Mouse (Mus musculus) G1E (cell line): Measurements from ENCODE around the gene Cited2. TPM values are rescaled to one million over a fixed set of nuclear protein-coding genes. Genes with fewer than 3 reads are reported as not detected.

Experiments used
- ATAC-seq: 2 replicates; pipeline ENCODE4 v1.8.0; 2016; ENCODE audit warnings: mild to moderate bottlenecking; ENCODE audit not compliant: insufficient number of reproducible peaks, poor library complexity, low FRiP score, severe bottlenecking; ENCODE audit errors: extremely low read depth
- DNase-seq: peaks from one replicate; pipeline ENCODE4 v3.0.0; 2012; ENCODE audit warnings: low spot score
- H3K27me3 ChIP-seq: 2 replicates; pipeline ENCODE4 v1.6.1; 2012; ENCODE audit warnings: mild to moderate bottlenecking, low read length, inconsistent platforms; ENCODE audit not compliant: insufficient read depth
- H3K36me3 ChIP-seq: replicated peaks from 2 replicates; pipeline ENCODE3; 2012; ENCODE audit warnings: mild to moderate bottlenecking, inconsistent platforms
- H3K4me1 ChIP-seq: 2 replicates; pipeline ENCODE4 v1.6.1; 2012; ENCODE audit warnings: low read depth, low read length, inconsistent platforms, mixed read lengths; ENCODE audit not compliant: insufficient read depth
- H3K4me3 ChIP-seq: 2 replicates; pipeline ENCODE4 v1.5.1; 2012; ENCODE audit warnings: low read depth, mild to moderate bottlenecking, inconsistent platforms, low read length, moderate library complexity, mixed read lengths
- H3K9me3 ChIP-seq: replicated peaks from 2 replicates; pipeline ENCODE4 v1.6.1; 2012; ENCODE audit warnings: inconsistent platforms
- CTCF ChIP-seq: IDR thresholded peaks from 2 replicates; pipeline ENCODE4 v1.5.1; 2012; ENCODE audit warnings: low read depth, low read length, inconsistent platforms, mixed read lengths
- GATA1 ChIP-seq: IDR thresholded peaks from 2 replicates; pipeline ENCODE4 v1.6.1; 2012; ENCODE audit warnings: borderline replicate concordance, low read length, inconsistent platforms, mixed read lengths
- GATA2 ChIP-seq: IDR thresholded peaks from 2 replicates; pipeline ENCODE4 v1.6.1; 2012; ENCODE audit warnings: low read depth, low read length, inconsistent platforms, borderline replicate concordance
- POLR2AphosphoS5 ChIP-seq: IDR thresholded peaks from 2 replicates; pipeline ENCODE4 v1.6.1; 2012; ENCODE audit warnings: low read depth, low read length, inconsistent platforms; ENCODE audit not compliant: insufficient replicate concordance
- TAL1 ChIP-seq: conservative IDR thresholded peaks from 2 replicates; pipeline ENCODE4 v1.6.1; 2012; ENCODE audit warnings: low read depth, low read length, inconsistent platforms, mixed read lengths
- polyA plus RNA-seq: library from polyadenylated mRNA; stranded (reverse); fragments of >175 nt; gene quantifications from 2 replicates; pipeline ENCODE4 v1.2.3, GENCODE M21; 2012
- total RNA-seq, 2 experiments: library from RNA; stranded (forward) in 1 of 2; stranded (reverse) in 1 of 2; fragments of 200-1000 nt in 1 of 2; fragments of >200 nt in 1 of 2; fragmentation: Nextera tagmentation in 1 of 2; gene quantifications; 2 replicates each; pipeline ENCODE4 v1.2.3; 2014 to 2017

Cited2 gene
- total and polyA plus RNA-seq, 3 experiments, result 26.8 to 273 (median 231) TPM

- Histone ChIP-seq H3K9me3 (no peaks in the 10 kb centered on the region), H3K4me3 (no peak overlapping the region), H3K36me3 (no peaks in the 10 kb centered on the region), H3K4me1 (peaks cover 7% of the 10 kb centered on the region; the same call in 1 of the 2 replicates), H3K27me3 (peaks cover 2% of the 10 kb centered on the region; the same call in 1 of the 2 replicates)
- ATAC-seq (no peak), DNase-seq (no peak)
- TF ChIP-seq GATA2, result no peak
- TF ChIP-seq TAL1, result no peak
- no peak for TF ChIP-seq POLR2AphosphoS5
- no peak for TF ChIP-seq CTCF
- TF ChIP-seq GATA1, result no peak
Measured at GRCm38 (mm10) chr10:17705466-17705973, 17.5 kb upstream of the Cited2 start.

- TF ChIP-seq CTCF (no peak), TAL1 (no peak), GATA1 (no peak), POLR2AphosphoS5 (no peak), GATA2 (no peak)
- ATAC-seq (no peak), DNase-seq (no peak)
- no peaks in the 10 kb centered on the region for H3K27me3 ChIP-seq
- H3K4me1 ChIP-seq, result peaks cover 2% of the 10 kb centered on the region; the same call in 1 of the 2 replicates
- no peak overlapping the region for H3K4me3 ChIP-seq
- no peaks in the 10 kb centered on the region for H3K36me3 ChIP-seq
- H3K9me3 ChIP-seq, result no peaks in the 10 kb centered on the region
Measured at GRCm38 (mm10) chr10:17710753-17711152, 12.3 kb upstream of the Cited2 start.

GRCm38 (mm10) chr10:17719009-17719570 is 3.9 kb upstream of the Cited2 start:
- H3K27me3 ChIP-seq, result no peaks in the 10 kb centered on the region
- no peak for DNase-seq
- H3K4me1 ChIP-seq, result peaks cover 44% of the 10 kb centered on the region
- TF ChIP-seq TAL1, result no peak
- no peak for TF ChIP-seq POLR2AphosphoS5
- TF ChIP-seq CTCF, result no peak
- TF ChIP-seq GATA2, result no peak
- TF ChIP-seq GATA1, result no peak
- no peak for ATAC-seq
- H3K36me3 ChIP-seq, result peaks cover 5% of the 10 kb centered on the region
- no peak overlapping the region for H3K4me3 ChIP-seq
- H3K9me3 ChIP-seq, result no peaks in the 10 kb centered on the region

GRCm38 (mm10) chr10:17719646-17720045 is 3.4 kb upstream of the Cited2 start:
- no peak for ATAC-seq
- Histone ChIP-seq H3K36me3 (peaks cover 10% of the 10 kb centered on the region), H3K4me3 (no peak overlapping the region), H3K4me1 (peaks cover 47% of the 10 kb centered on the region), H3K27me3 (no peaks in the 10 kb centered on the region), H3K9me3 (no peaks in the 10 kb centered on the region)
- DNase-seq, result no peak
- TF ChIP-seq GATA1 (no peak), POLR2AphosphoS5 (no peak), GATA2 (no peak), TAL1 (no peak), CTCF (no peak)

- no peak for TF ChIP-seq CTCF
- TF ChIP-seq TAL1, result no peak
- TF ChIP-seq GATA1, result no peak
- TF ChIP-seq POLR2AphosphoS5, result no peak
- TF ChIP-seq GATA2, result no peak
- peaks cover 13% of the 10 kb centered on the region for H3K36me3 ChIP-seq
- DNase-seq (no peak), ATAC-seq (no peak)
- H3K9me3 ChIP-seq, result no peaks in the 10 kb centered on the region
- no peaks in the 10 kb centered on the region for H3K27me3 ChIP-seq
- H3K4me3 ChIP-seq, result peak overlapping the region; percentile 98; the same call in 1 of the 2 replicates
- peaks cover 51% of the 10 kb centered on the region for H3K4me1 ChIP-seq
Measured at GRCm38 (mm10) chr10:17720891-17721601, 2.0 kb upstream of the Cited2 start.

GRCm38 (mm10) chr10:17721602-17722121 is 1.4 kb upstream of the Cited2 start:
- Histone ChIP-seq H3K27me3 (no peaks in the 10 kb centered on the region), H3K4me1 (peaks cover 58% of the 10 kb centered on the region), H3K4me3 (peak overlapping the region; percentile 98), H3K36me3 (peaks cover 18% of the 10 kb centered on the region), H3K9me3 (no peaks in the 10 kb centered on the region)
- ATAC-seq (0 out of 2 replicates have a peak, but pooled peaks have one; percentile 1), DNase-seq (no peak)
- TF ChIP-seq TAL1, result no peak
- no peak for TF ChIP-seq GATA2
- TF ChIP-seq POLR2AphosphoS5, result no peak
- TF ChIP-seq GATA1, result no peak
- TF ChIP-seq CTCF, result no peak
